Mouse (Mus musculus) 416B (cell line): ENCODE data around the gene Gm45521.

Experiments
- DNase-seq: peaks from one replicate; pipeline ENCODE4 v3.0.0; 2011; ENCODE audit warnings: low read depth

Gene Gm45521

GRCm38 (mm10) chr14:7957049-7957448 lies at the start of gene Gm45521:
Gm45521 (plus strand) TSS chr14:7957288.
- no peak for DNase-seq

GRCm38 (mm10) chr14:7909472-7909871 lies 47.6 kb upstream of the Gm45521 start:
- no peak for DNase-seq

- DNase-seq: peak; percentile 94
Measured at GRCm38 (mm10) chr14:7913842-7914241, 43.2 kb upstream of the Gm45521 start.

GRCm38 (mm10) chr14:7914461-7914860 lies 42.6 kb upstream of the Gm45521 start:
- DNase-seq: no peak

- DNase-seq: no peak
Measured at GRCm38 (mm10) chr14:7918150-7918991, 38.7 kb upstream of the Gm45521 start.

GRCm38 (mm10) chr14:7919309-7919708 lies 37.8 kb upstream of the Gm45521 start:
- peak; percentile 39 for DNase-seq

GRCm38 (mm10) chr14:7919921-7920320 lies 37.2 kb upstream of the Gm45521 start:
- no peak for DNase-seq

- DNase-seq: peak; percentile 54
Measured at GRCm38 (mm10) chr14:7921459-7921858, 35.6 kb upstream of the Gm45521 start.

GRCm38 (mm10) chr14:7923635-7924034 lies 33.5 kb upstream of the Gm45521 start:
- no peak for DNase-seq

GRCm38 (mm10) chr14:7928362-7928761 lies 28.7 kb upstream of the Gm45521 start:
- DNase-seq: peak; percentile 77

- DNase-seq: peak; percentile 100
Measured at GRCm38 (mm10) chr14:7929029-7929428, 28.1 kb upstream of the Gm45521 start.

- no peak for DNase-seq
Measured at GRCm38 (mm10) chr14:7932151-7932550, 24.9 kb upstream of the Gm45521 start.

GRCm38 (mm10) chr14:7934166-7934565 lies 22.9 kb upstream of the Gm45521 start:
- peak; percentile 91 for DNase-seq

- DNase-seq: peak; percentile 45
Measured at GRCm38 (mm10) chr14:7937052-7937630, 19.9 kb upstream of the Gm45521 start.

GRCm38 (mm10) chr14:7938809-7939784 lies 18.0 kb upstream of the Gm45521 start:
- DNase-seq: no peak

- no peak for DNase-seq
Measured at GRCm38 (mm10) chr14:7941413-7941812, 15.7 kb upstream of the Gm45521 start.

GRCm38 (mm10) chr14:7943101-7943800 lies 13.8 kb upstream of the Gm45521 start:
- peak; percentile 66 for DNase-seq

- no peak for DNase-seq
Measured at GRCm38 (mm10) chr14:7943801-7944135, 13.3 kb upstream of the Gm45521 start.

- DNase-seq: peak; percentile 81
Measured at GRCm38 (mm10) chr14:7944349-7945039, 12.6 kb upstream of the Gm45521 start.

GRCm38 (mm10) chr14:7945261-7945660 lies 11.8 kb upstream of the Gm45521 start:
- peak; percentile 54 for DNase-seq

GRCm38 (mm10) chr14:7951234-7951633 lies 5.9 kb upstream of the Gm45521 start:
- DNase-seq: no peak
